Mouse (Mus musculus): ENCODE results near the gene Zdhhc18.

- TF ChIP-seq GATA1 (IDR thresholded peaks at IDR 0.05; ENCODE audit: borderline replicate concordance, low read length) = no peak
- no peak for TF ChIP-seq FLI1 (IDR thresholded peaks at IDR 0.05; ENCODE audit: low read length)
Measured at GRCm38 (mm10) chr4:133557041-133557717, 92.8 kb downstream of the Zdhhc18 start.
